Comparison of ENCODE assay signal across 8 mouse cellular contexts in the genomic region with DNA sequence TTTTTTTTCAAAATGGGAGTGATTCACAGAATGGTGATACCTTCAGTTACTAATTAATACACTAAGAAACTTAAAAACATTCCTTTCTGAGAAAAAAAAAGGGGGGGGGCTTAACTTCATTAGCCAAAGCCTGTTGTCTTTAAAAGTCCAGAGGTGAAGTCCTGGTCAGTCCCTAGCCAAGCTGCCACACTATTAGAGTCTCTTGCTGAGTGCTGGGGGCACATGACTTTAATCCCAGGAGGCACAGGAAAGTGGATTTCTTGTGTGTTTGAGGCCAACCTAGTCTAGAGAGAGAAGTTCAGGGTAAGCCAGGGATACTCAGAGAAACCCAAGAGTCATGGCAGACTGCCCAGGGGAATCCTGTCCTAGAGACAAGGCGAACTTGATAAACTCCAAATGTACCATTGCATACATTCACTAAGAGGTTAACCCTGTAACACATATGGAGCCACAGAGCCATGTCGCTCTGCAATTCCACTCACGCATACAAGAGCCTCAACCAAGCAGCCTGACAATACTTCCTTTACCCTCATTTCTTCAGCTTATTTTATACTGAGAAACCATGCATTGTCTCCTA.
"Had no signal": no experiment of that assay in that cellular context is flagged by ENCODE, and none has a peak within 500 bp of the region (broad histone marks: within the 10 kb centered on the region; RNA-seq: fewer than 3 reads in every experiment).

No protein-coding gene starts in this region.

- H3K9ac ChIP-seq: liver, embryonic 15.5 days; midbrain, embryonic 15.5 days; neural tube, embryonic 12.5 days had no signal

- H3K4me3 ChIP-seq: limb, embryonic 10.5 days; liver, embryonic 15.5 days; midbrain, embryonic 15.5 days; neural tube, embryonic 12.5 days had no signal

- ATAC-seq: intestine, embryonic 16.5 days; midbrain, embryonic 15.5 days had no signal

- DNase-seq: thymus, postnatal 4 days had no signal

- H3K27me3 ChIP-seq: liver, embryonic 15.5 days; midbrain, embryonic 15.5 days; neural tube, embryonic 12.5 days had no signal

- H3K9me3 ChIP-seq: limb, embryonic 10.5 days; liver, embryonic 15.5 days; midbrain, embryonic 15.5 days; neural tube, embryonic 12.5 days had no signal

- H3K4me2 ChIP-seq: liver, embryonic 11.5 days; liver, embryonic 15.5 days; midbrain, embryonic 15.5 days; neural tube, embryonic 12.5 days had no signal

- H3K4me1 ChIP-seq: neural tube, embryonic 12.5 days had no signal

- H3K36me3 ChIP-seq: limb, embryonic 10.5 days; liver, embryonic 15.5 days; midbrain, embryonic 15.5 days; neural tube, embryonic 12.5 days had no signal

- H3K27ac ChIP-seq: limb, embryonic 10.5 days; liver, embryonic 15.5 days; midbrain, embryonic 15.5 days; neural tube, embryonic 12.5 days; stomach, postnatal 0 days had no signal
